Mouse (Mus musculus): ENCODE results near the gene Rptor. TPM values are rescaled to one million over a fixed set of nuclear protein-coding genes. Genes with fewer than 3 reads are reported as not detected.

The Rptor gene
- polyA plus RNA-seq, 1 experiment from 2014 or later = 18.3 TPM

DNA sequence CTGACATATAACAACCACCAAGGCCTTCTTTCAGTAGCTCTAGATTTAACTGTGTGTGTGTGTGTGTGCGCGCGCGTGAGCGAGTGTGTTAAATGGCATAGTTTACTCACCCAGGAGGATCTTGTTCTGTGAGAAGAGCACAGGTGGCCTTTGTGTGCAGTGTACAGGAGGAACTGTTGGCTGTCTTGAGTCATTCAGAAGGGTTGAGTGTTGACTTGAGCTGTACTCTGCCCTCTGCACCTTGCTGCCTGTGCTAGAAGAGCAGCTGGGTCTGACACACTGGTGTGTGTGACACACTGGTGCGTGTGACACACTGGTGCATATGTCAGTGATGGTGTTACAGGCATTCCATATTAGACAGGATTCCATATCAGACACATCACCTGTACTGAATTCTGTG, 8.8 kb downstream of the Rptor start:
- H3K4me3 ChIP-seq = no peak overlapping the region
- H3K27ac ChIP-seq (replicated peaks) = no peak overlapping the region
- no peak overlapping the region for H3K9ac ChIP-seq (replicated peaks)
- H3K4me2 ChIP-seq (replicated peaks) = no peak overlapping the region
- no peaks in the 10 kb centered on the region for H3K4me1 ChIP-seq
- H3K9me3 ChIP-seq = no peaks in the 10 kb centered on the region
- no peak for ATAC-seq (ENCODE audit: low FRiP score, low read depth)
- no peaks in the 10 kb centered on the region for H3K27me3 ChIP-seq
- no peaks in the 10 kb centered on the region; the same call in 1 of the 2 replicates for H3K36me3 ChIP-seq
- WGBS = 96% methylated on average over 6 of the region's 6 CpGs

DNA sequence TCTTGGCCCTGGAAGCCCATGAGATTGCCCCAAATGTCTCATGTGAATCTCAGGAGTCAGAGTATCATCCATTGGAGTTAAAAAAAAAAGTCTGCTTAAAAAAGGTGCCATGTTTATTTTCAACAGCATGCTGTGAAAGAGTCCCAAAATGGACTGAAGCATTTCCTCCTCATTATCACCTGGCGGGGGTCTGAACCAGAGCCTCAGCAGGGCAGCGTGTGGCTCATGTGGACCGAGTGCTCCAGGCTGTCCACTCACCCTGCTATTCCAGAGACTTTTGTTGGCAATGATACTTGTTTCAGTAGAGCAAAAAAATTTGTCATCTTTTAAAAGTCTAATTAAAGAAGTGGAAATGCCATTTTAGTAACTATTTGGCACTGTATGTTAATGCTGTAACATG, 9.5 kb downstream of the Rptor start:
- Histone ChIP-seq H3K4me3 (no peak overlapping the region), H3K9ac (replicated peaks) (no peak overlapping the region), H3K27me3 (no peaks in the 10 kb centered on the region), H3K4me2 (replicated peaks) (no peak overlapping the region), H3K36me3 (no peaks in the 10 kb centered on the region), H3K9me3 (no peaks in the 10 kb centered on the region), H3K4me1 (no peaks in the 10 kb centered on the region), H3K27ac (replicated peaks) (no peak overlapping the region)
- WGBS = 87% methylated on average over 3 of the region's 3 CpGs
- ATAC-seq (ENCODE audit: low FRiP score, low read depth) = no peak

DNA sequence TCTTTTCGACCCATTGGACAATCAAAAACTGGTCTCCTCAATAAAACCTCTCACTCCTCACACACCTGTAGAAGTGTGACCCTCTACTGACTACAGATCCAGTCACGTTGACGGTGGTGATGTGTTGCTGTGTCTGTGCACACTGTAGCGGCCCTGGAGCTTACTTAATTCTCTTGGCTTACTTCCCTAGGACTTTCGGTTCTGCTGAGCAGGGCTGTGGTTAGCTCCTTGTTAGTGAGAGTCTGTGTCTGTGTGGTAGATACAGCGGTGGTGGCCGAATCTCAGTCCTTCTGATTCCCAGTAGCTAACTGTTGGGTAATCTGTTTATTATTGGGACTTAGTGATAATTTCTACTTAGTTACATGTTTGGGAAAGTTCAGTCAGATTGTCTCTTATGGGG, 12.4 kb downstream of the Rptor start:
- no peak overlapping the region for H3K27ac ChIP-seq (replicated peaks)
- H3K9me3 ChIP-seq = no peaks in the 10 kb centered on the region
- no peak overlapping the region for H3K4me3 ChIP-seq
- no peaks in the 10 kb centered on the region for H3K36me3 ChIP-seq
- H3K4me2 ChIP-seq (replicated peaks) = no peak overlapping the region
- ATAC-seq (ENCODE audit: low FRiP score, low read depth) = no peak
- H3K4me1 ChIP-seq = no peaks in the 10 kb centered on the region
- 92% methylated on average over 7 of the region's 7 CpGs for whole genome bisulfite sequencing
- H3K9ac ChIP-seq (replicated peaks) = no peak overlapping the region
- H3K27me3 ChIP-seq = no peaks in the 10 kb centered on the region

DNA sequence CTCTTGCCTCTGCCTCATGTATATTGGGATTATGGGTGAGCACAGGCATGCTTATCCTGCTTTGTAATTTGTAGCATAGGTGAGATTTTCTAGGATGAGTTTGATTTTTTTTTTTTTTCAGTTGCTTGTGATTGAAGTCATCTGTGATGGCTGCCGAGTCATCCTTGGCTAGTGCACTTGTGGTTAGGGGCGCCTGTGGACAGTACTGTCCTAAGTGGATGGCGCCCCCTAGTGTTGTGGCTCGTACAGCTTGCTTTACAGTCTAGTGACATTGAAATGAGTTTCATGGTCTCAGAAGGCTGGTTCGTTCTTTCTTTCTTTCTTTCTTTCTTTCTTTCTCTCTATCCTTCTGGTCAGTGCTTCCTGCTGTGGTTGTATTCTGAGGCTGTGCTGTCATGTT, 16.1 kb downstream of the Rptor start:
- H3K36me3 ChIP-seq = no peaks in the 10 kb centered on the region

DNA sequence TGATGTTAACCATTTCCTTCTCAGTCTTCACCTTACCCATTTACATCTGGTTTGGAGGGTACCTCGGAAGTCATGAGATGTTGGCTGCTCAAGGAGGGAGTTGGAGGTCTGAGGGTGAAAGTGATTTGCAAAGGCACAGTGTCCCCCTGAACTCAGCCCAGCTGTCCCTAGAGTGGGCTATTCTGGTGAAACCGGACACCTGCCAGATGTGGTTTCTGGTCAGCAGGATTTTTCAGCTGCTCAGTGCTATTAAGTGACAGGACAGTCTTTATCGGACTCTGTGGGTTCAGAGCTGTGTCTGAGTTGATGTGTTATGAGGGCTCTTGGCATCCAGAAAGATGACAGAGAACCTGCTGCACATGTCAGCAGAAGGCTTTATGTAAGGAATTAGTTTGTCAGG, 18.6 kb downstream of the Rptor start:
- 80% methylated on average over 3 of the region's 3 CpGs for WGBS
- Histone ChIP-seq H3K4me1 (no peaks in the 10 kb centered on the region), H3K4me3 (no peak overlapping the region), H3K4me2 (replicated peaks) (no peak overlapping the region), H3K9me3 (no peaks in the 10 kb centered on the region), H3K9ac (replicated peaks) (no peak overlapping the region), H3K27me3 (no peaks in the 10 kb centered on the region), H3K36me3 (no peaks in the 10 kb centered on the region), H3K27ac (replicated peaks) (no peak overlapping the region)
- ATAC-seq (ENCODE audit: low FRiP score, low read depth) = no peak

More for the DNA sequence above, 16.1 kb downstream of the Rptor start:
- Histone ChIP-seq H3K27me3 (no peaks in the 10 kb centered on the region), H3K4me1 (no peaks in the 10 kb centered on the region), H3K9ac (replicated peaks) (no peak overlapping the region), H3K9me3 (no peaks in the 10 kb centered on the region), H3K4me2 (replicated peaks) (no peak overlapping the region), H3K4me3 (no peak overlapping the region), H3K27ac (replicated peaks) (no peak overlapping the region)
- ATAC-seq (ENCODE audit: low FRiP score, low read depth) = no peak
- 54% methylated on average over 5 of the region's 5 CpGs for WGBS

DNA sequence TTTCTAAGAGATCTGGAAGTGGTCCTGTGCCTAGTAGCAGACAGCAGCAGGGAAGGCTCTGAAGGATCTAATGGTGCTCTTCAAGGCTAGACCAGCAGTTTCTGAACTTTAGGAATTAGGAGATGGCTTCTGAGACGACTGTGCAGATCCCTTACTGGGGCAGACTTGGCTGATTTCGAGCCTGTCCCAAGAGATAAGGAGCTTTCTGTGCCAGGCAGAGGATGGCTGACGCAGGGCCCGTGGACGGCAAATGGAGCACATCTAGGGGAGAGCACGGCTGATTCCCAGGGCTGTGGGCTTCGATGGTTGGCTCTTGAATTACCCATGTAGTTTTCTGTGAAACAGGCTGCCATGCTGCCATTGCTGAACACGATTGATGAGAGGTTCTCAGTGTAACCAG, 21.1 kb downstream of the Rptor start:
- no peak overlapping the region for H3K4me2 ChIP-seq (replicated peaks)
- H3K4me3 ChIP-seq = no peak overlapping the region
- no peaks in the 10 kb centered on the region for H3K4me1 ChIP-seq
- H3K9me3 ChIP-seq = no peaks in the 10 kb centered on the region
- 91% methylated on average over 8 of the region's 8 CpGs for WGBS
- H3K9ac ChIP-seq (replicated peaks) = no peak overlapping the region
- no peaks in the 10 kb centered on the region for H3K27me3 ChIP-seq
- H3K36me3 ChIP-seq = no peaks in the 10 kb centered on the region
- H3K27ac ChIP-seq (replicated peaks) = no peak overlapping the region
- no peak for ATAC-seq (ENCODE audit: low FRiP score, low read depth)

DNA sequence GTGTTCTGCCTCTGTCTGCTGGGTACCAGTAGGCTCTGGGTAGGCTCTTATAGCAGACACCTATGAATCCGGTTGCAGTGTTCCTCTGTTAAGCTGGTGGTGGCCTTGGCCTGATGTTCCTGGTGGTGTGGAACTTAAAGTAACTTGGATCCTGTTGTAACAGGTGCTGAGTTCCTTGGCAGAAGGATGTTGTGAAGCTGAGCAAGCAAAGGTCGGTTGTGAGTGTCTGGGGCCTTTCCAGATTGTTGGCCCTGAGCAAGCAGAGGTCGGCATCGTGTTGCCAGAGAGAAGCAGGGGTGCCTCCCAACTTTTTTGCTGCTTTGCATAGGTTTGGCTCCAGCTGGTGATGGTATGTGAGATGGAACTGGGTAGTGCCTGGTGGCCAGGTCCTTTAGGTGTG, 21.7 kb downstream of the Rptor start:
- Histone ChIP-seq H3K27me3 (no peaks in the 10 kb centered on the region), H3K27ac (replicated peaks) (no peak overlapping the region), H3K36me3 (no peaks in the 10 kb centered on the region), H3K9ac (replicated peaks) (no peak overlapping the region), H3K4me1 (peaks cover 2% of the 10 kb centered on the region; the same call in 1 of the 2 replicates), H3K4me2 (replicated peaks) (no peak overlapping the region), H3K4me3 (no peak overlapping the region), H3K9me3 (no peaks in the 10 kb centered on the region)
- WGBS = 85% methylated on average over 4 of the region's 4 CpGs
- no peak for ATAC-seq (ENCODE audit: low FRiP score, low read depth)

DNA sequence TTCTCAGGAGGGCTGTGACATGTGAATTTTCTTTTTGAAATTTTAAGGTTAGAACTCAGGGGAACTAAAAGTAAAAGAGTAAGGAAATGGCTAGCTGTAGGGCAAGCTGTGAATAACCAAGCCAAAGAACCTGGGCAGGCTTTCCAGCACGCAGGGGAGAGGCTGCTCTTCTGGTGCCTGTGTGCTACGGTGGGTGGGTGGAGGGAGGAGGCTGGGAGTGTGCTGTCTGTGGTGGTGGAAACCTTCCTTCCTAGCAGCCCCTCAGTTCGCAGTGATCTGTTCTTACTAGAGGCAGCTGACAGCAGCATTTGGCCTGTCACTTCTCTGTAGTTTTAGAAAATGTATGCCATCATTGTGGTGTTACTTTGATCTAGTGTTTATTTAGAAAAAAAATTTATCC, 22.2 kb downstream of the Rptor start:
- Histone ChIP-seq H3K36me3 (no peaks in the 10 kb centered on the region), H3K4me1 (peaks cover 5% of the 10 kb centered on the region; the same call in 1 of the 2 replicates)
- 80% methylated on average over 3 of the region's 3 CpGs for WGBS

DNA sequence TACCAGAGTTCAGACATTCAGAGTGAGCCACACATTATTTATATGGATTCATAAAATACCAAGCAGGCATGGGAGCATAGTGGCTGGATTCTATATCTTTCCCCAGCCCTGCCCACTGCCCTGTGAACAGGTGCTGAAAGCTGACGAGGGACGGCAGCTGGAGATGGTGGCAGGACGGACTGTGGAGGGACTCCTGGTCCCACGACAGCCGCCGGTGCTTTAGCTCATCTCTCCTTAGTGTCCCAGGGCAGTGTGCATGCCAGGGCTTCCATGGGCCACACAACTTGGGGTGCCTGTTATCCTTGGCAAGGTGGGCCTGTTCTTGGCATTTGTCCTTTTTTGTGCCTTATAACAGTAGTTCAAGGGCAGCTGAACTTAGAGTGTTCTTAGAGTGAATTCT, 22.8 kb downstream of the Rptor start:
- H3K4me2 ChIP-seq (replicated peaks) = no peak overlapping the region
- no peak overlapping the region for H3K4me3 ChIP-seq
- H3K27ac ChIP-seq (replicated peaks) = no peak overlapping the region
- H3K4me1 ChIP-seq = peaks cover 5% of the 10 kb centered on the region; the same call in 1 of the 2 replicates
- WGBS = 80% methylated on average over 6 of the region's 6 CpGs
- ATAC-seq (ENCODE audit: low FRiP score, low read depth) = no peak
- no peaks in the 10 kb centered on the region for H3K9me3 ChIP-seq
- no peaks in the 10 kb centered on the region for H3K36me3 ChIP-seq
- H3K27me3 ChIP-seq = no peaks in the 10 kb centered on the region
- H3K9ac ChIP-seq (replicated peaks) = no peak overlapping the region

More for the DNA sequence above, 22.2 kb downstream of the Rptor start:
- Histone ChIP-seq H3K4me3 (no peak overlapping the region), H3K27me3 (no peaks in the 10 kb centered on the region), H3K27ac (replicated peaks) (no peak overlapping the region), H3K9ac (replicated peaks) (no peak overlapping the region), H3K9me3 (no peaks in the 10 kb centered on the region), H3K4me2 (replicated peaks) (no peak overlapping the region)
- ATAC-seq (ENCODE audit: low FRiP score, low read depth) = no peak

DNA sequence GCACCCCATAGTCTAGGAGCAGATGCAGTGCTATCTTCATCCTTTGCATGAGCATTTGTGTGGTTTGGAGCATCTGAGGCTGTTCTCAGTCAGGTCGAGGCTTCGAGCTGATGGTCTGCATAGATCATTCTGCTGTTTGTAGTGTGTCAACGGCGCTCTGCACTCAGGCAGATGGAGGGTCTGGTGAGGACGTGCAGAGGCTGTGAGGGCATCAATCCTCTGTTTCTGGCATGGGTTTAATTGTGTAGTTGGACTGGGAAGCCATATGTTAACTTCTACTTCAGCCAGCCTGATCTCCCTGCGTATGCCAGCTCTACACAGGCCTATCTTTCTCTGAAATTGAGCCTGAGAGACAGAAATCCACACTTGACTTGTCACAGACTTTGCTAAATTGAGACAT, 23.2 kb downstream of the Rptor start:
- WGBS = 94% methylated on average over 6 of the region's 6 CpGs
- Histone ChIP-seq H3K4me3 (no peak overlapping the region), H3K4me2 (replicated peaks) (no peak overlapping the region), H3K4me1 (peaks cover 5% of the 10 kb centered on the region; the same call in 1 of the 2 replicates), H3K27me3 (no peaks in the 10 kb centered on the region), H3K36me3 (no peaks in the 10 kb centered on the region), H3K9me3 (no peaks in the 10 kb centered on the region), H3K9ac (replicated peaks) (no peak overlapping the region), H3K27ac (replicated peaks) (no peak overlapping the region)
- no peak for ATAC-seq (ENCODE audit: low FRiP score, low read depth)

DNA sequence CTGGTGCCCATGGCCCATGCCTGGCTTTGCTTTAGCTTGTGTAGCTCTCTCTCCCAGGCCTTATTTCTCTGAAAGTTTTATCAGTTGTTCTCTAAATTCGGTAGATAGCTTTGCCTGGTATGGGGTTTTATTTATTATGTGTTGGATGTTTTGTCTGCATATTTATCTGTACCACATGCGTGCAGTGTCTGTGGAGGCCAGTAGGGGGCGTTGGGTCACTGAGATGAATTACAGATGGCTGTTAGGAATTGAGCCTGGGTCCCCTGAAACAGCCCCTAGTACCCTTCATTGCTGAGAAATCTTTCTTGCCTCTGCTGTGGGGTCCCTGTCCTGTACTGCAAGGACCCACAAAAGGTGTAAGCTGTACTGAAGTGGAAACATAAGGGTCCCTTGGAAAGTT, 24.5 kb downstream of the Rptor start:
- peaks cover 5% of the 10 kb centered on the region; the same call in 1 of the 2 replicates for H3K4me1 ChIP-seq
- H3K36me3 ChIP-seq = no peaks in the 10 kb centered on the region
- no peak overlapping the region for H3K4me2 ChIP-seq (replicated peaks)
- WGBS = 68% methylated on average over 3 of the region's 3 CpGs
- H3K27ac ChIP-seq (replicated peaks) = no peak overlapping the region
- H3K9me3 ChIP-seq = no peaks in the 10 kb centered on the region
- no peaks in the 10 kb centered on the region for H3K27me3 ChIP-seq
- no peak overlapping the region for H3K4me3 ChIP-seq
- ATAC-seq (ENCODE audit: low FRiP score, low read depth) = no peak
- no peak overlapping the region for H3K9ac ChIP-seq (replicated peaks)

DNA sequence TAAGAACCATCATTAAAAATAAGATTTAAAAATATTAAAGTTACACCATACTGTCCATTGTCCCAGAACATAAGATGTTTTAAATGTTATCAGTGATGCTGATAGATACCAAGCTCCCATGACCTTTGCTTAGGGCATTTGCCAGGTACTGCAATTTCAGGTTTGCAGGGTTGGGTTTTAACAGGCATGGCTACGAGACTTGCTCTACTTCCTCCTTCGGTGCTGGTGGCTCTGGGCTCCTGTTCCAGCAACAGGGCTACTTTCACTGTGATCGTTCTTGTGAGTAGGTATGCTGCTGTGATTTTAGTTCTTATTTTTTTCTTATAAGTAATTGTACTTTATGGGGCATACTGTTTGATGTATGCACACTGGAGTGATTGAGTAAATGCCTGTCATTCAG, 26.4 kb downstream of the Rptor start:
- Histone ChIP-seq H3K4me1 (peaks cover 5% of the 10 kb centered on the region; the same call in 1 of the 2 replicates), H3K27ac (replicated peaks) (no peak overlapping the region), H3K4me2 (replicated peaks) (no peak overlapping the region), H3K27me3 (no peaks in the 10 kb centered on the region), H3K9me3 (no peaks in the 10 kb centered on the region), H3K9ac (replicated peaks) (no peak overlapping the region), H3K4me3 (no peak overlapping the region), H3K36me3 (no peaks in the 10 kb centered on the region)
- no peak for ATAC-seq (ENCODE audit: low FRiP score, low read depth)
- 94% methylated on average over 3 of the region's 3 CpGs for WGBS

DNA sequence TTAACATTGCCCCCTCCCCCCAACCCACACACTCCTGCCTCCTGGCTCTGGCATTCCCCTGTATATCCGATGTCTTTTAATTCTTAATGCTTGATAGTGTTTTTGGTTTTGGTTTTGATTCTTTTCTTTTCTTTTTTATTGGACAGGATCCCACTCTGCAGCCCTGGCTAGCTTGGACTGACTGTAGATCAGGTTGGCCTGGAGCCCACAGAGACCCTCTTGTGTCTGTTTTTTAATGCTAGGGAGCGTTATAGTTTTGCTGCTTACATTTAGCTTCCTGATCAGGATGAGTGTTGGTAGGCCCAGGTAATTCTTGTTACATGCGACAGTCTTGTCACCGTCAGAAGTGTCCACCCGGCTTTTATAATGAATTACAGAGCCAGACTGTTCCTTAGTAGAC, 27.6 kb downstream of the Rptor start:
- Histone ChIP-seq H3K4me1 (peaks cover 5% of the 10 kb centered on the region; the same call in 1 of the 2 replicates), H3K36me3 (no peaks in the 10 kb centered on the region), H3K27me3 (no peaks in the 10 kb centered on the region), H3K27ac (replicated peaks) (no peak overlapping the region), H3K4me2 (replicated peaks) (no peak overlapping the region), H3K9me3 (no peaks in the 10 kb centered on the region), H3K4me3 (no peak overlapping the region), H3K9ac (replicated peaks) (no peak overlapping the region)
- 75% methylated on average over 5 of the region's 5 CpGs for WGBS
- ATAC-seq (ENCODE audit: low FRiP score, low read depth) = no peak

Measured in midbrain, embryonic 12.5 days (tissue).